Mouse (Mus musculus) spleen, postnatal 10 days (tissue): ENCODE results near the gene Olfr877.

Source experiments
- DNase-seq, 2 experiments: peaks; one replicate each; pipeline ENCODE4 v3.0.0; 2021 to 2022; ENCODE audit warnings: low spot score in 2 of 2

The Olfr877 gene

DNA sequence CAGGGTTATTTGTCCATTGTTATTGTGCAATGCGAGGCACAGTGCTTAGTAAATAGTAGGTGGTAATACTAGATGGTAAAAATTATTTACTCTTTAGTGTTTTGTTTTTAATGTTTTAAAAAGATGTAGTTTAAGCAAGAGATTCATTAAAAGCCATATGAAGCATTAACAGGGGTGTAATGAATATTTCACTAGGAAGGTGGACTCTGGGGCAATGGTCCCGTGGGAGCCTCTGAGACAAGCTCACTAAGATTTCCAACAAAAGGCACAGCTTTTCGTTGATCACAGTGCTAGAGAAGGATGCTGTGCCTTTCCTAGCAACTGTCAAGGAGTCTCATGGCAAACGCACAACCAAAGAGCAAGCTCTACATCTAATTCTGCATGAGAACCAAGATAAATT lies at the start of gene Olfr877:
Gene Olfr877, plus strand, starts transcription at position 301 of the 400 bp plus-strand sequence.
- no peak for DNase-seq

DNA sequence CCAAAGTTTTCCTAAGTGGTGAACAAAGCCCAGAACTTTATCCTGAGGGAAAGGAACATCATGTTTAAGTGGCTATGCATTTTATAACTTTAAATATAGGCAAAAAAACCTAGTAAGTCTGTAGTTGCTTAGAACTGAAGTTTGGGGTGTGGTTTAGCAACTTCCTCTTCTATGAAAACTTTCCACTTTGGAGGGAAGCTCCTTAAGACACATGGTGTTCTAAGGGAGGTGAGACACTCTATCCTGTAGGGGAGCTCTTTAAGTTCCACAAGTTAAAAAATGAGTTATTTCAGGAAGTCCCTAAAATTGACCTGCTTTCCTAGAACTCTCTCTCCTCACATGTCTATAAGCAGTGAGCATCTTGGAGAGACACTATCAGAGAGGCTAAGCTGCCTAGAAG lies 46.8 kb upstream of the Olfr877 start:
- DNase-seq, result no peak

DNA sequence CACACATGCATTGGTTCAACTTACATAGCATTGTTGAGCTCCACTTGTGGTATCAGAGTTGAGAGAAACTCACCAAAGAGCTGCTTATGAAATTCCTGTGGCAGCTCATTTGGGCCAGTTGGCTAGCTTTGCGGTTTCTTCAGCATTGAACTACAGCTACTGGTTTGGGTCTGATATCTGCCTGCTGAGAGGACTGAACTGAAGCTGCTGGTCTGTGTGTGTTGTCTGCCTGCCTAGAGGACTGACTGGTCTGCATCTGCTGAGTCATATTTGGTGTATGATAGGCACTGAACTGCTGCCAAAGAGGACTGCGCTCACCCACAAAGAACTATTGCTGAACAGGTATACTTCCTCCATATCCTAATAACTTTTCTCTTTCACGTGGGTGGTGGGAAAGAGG lies 45.6 kb upstream of the Olfr877 start:
- no peak for DNase-seq

DNA sequence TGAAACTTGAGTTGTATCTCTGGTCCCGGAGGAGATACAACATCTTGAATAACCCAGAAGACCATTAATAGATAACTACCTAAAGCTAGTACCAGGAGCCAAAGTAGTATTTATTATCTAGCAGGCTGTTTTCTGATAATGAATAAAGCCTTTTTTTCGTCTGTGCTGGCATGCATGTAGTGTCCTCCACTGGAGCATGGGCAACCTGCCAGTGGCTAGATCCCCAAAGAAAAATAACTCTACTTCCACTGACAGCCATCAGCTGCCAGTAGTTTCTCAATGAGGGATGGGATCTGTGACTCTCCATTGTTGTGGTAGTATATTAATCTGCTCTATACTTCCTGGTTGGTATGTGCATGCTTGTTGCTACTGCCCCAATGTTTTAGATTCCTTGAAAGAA lies 45.1 kb upstream of the Olfr877 start:
- DNase-seq, result no peak

DNA sequence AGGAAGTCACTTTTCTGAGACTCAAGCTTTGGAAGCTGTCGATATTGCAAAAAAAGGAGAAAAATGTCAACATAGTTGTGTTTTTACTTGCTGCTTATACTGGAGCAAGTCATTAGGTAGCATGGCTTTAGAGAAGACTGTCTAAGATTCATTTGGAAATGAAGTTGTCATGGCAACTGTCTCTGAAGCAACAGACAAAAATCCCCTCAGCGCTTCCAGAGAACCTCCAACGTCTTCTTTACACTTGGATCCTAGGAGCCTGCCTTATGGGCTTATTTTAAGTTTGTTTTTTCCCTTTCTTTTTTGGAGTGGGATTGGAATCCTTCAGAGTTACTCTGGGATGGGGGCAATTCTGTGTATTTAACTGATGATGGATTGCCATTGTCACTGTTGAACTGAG lies 39.4 kb upstream of the Olfr877 start:
- no peak for DNase-seq

DNA sequence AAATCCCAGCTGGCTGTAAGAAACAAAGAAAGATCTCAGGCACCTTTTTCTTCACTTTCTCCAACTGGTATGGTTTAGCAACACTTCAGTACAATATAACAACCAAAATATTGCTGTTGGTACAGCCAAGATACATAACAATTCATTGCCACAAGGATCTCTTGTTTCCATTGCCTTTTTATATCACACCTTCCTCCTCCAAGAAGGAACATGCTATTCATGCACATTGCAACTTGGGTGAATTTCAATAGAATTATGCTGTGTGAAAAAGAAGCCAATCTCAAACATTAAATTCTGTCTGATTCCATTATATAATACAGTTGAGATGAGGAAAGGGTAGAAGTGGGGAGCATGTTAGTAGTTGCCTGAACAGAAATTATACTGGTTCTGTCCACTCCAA lies 24.2 kb upstream of the Olfr877 start:
- no peak for DNase-seq

DNA sequence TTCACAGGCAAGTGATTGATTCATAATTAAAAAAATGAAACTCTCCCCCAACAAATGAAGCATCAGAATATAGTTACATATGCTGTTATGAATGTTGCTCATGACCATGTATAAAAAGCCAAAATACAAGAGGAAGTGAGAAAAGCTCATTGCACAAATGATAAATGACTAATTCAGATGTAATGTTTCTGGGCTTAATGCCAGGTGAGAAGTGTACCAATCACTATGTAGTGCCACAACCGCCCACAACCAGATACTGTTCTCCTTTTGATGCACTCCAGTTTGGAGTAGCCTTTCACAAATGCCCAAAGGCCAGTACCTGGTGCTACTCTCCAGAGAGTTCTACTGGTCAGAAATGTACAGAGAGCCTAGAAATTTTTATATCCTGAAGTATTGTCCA lies 20.7 kb upstream of the Olfr877 start:
- no peak for DNase-seq

DNA sequence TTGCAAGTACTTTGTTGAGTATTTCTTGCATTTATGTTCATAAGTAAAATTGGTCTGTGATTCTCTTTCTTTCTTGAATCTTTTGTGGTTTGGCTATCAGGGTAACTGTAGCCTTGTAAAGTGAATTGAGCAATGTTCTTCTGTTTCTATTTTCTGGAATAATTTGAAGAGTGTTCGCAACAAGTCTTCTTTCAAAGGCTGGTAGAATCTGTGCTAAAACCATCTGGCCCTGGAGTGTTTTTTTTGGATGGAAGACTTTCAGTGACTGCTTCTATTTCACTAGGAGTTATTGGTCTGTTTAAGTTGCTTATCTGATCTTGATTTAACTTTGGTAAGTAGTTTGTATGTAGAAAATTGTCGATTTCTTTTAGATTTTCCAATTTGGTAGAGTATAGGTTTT lies 4.8 kb upstream of the Olfr877 start:
- no peak for DNase-seq

DNA sequence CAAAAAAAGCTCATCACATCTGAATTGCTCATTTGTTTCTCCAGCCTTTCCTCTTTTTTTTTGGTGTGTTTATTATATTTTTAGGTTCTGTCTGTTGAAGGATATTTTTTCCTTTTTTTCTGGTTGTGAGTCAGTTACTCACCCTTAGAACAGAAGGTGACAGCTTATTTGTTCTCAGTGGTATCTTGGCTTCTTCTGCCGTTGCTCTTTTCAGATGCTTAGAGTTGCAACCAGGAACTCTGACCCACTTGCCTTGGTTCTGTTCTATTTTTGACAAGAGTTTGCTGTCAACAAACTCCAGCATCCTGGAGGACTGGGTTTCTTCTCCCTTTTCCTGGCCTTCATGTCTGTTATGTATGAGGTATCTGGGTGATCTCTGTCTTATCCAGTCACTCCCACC lies 9.3 kb downstream of the Olfr877 start:
- DNase-seq, result no peak

DNA sequence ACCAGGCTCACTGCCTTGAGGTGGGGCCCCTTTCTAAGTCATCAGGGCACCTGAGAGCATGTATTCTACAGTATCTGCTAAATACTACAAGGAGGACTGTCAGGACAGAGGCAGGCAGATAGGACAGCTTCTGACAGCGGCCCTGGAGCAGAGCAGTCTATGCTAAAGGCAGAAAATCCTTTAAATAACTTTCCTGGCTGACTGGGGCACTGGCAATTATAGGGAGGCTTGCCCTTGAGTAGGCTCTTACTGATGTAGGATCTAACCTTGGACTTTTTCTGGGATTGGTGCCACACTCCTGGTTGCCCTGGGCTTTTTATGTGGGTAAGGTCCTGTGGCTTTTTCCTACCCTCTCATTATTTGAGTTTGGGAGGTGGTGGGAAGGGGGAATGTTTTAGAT lies 16.2 kb downstream of the Olfr877 start:
- no peak for DNase-seq

DNA sequence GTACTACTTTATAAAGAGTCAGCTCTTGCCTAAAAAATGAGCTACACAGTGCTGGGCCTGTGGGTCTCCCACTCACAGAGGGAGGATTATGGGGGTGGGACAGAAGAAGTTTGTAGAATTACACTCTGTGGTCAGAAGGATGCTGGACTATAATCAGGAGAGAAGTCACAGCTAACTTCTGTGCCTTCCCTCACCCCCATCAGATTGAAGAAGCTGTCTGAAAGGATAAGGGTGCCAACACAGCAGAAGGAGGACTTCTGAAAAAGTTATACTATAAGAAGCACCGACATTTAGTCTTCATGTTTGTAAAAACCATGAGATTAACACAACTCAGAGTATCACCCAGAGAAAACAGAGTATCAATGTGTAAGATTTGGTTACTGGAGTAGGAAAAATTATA lies 17.0 kb downstream of the Olfr877 start:
- no peak for DNase-seq

DNA sequence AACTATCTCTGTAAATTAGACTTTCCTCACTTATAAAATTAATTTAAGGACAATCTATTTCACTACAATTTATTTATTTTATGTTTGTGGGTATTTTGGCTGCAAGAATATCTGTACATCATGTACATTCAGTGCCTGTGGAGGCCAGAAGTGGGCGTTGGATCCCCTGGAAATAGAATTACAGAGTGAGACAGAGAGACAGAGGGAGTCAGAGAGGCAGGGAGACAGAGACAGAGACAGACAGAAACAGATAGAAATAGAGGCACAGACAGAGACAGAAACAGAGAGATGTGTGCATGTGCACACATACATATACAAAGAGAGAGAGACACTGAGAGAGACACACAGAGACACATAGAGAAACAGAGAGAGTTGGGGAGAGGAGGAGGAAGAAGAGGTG lies 17.5 kb downstream of the Olfr877 start:
- no peak for DNase-seq

DNA sequence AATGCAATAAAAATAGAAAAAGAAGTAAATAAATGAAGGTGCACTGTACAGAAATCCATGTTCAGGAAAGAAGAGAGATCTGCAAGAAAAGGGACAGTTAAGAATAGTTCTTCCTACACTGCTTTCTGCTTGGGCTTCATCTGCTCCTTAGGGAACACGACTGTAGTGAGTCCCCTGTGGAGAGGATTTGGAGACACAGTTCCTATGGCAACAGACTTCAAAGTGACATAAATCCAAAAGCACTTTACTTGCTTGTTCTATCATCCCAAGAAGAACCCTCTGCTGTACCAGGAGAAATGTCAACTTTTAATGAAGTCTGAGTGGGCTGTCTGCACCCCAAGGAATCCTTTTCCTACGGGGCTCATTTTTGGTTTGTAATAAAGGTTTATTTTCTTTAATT lies 36.9 kb downstream of the Olfr877 start:
- DNase-seq, result no peak

DNA sequence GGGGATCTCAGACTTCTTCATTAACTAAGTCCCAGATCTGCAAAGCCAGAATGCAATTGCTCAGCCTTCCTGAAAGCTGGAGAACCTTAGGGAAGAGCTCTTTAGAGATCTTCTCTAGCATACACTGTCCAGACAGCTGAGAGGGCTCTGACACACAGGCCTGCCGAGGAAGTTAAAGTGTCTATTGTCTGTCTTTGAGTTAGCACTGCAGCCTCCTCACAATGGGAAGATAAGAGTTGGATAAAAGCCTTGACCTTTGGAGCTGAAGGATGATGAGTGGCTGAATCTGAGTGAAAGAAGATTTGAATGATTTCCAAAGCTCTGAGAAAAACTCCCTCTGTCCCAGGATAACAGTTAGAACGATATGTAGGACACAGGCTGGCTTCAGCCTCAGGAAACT lies 42.6 kb downstream of the Olfr877 start, which contains the start of gene Olfr145:
Gene Olfr145, plus strand, starts transcription at position 64 of the 400 bp plus-strand sequence.
- DNase-seq, result no peak

DNA sequence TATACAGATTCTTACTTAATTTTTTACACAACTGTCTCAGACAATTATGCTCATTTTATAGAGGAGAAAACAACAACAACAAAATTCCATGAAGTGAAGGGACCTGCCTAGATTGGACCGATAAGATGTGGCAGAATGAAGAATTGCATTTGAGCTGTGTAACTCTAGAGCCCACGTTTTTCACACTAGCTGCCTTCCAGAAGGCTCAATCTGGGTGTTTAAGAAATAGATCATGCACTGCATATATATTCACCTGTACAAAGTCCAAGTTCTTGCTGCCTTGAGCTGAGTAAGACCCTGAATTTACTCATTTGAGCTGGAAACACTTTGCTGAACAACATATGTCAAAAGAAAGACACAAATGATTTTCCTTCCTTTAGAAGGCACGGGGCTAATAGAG lies 51.5 kb downstream of the Olfr877 start:
- no peak for DNase-seq
